18 mouse cellular contexts compared by ENCODE assay signal in genomic region chr2:57689877-57690276, GRCm38 (mm10).
"Had no signal": no experiment of that assay in that cellular context is flagged by ENCODE, and none has a peak within 500 bp of the region (broad histone marks: within the 10 kb centered on the region; RNA-seq: fewer than 3 reads in every experiment).

No protein-coding gene starts in this region.

- ATAC-seq: hindbrain, embryonic 16.5 days; inflammation-experienced regulatory T-cells, adult 6 months; intestine, embryonic 15.5 days; intestine, postnatal 0 days; liver, embryonic 12.5 days had no signal

- DNase-seq: gastrocnemius, postnatal 14 days; gastrocnemius, postnatal 36 days; heart, adult 11 months; heart, adult 2 months; heart, postnatal 14 days; heart, postnatal 36 days; kidney, adult 18-20 months; kidney, adult 8-10 months; kidney, postnatal 10 days; kidney, postnatal 25 days; layer of hippocampus, adult 9-11 months; layer of hippocampus, postnatal 36 days; left cerebral cortex, postnatal 4 days had no signal
